Mouse (Mus musculus) skeletal muscle tissue, adult 2 months (tissue): ENCODE results near the gene Mterf1b.
"Not testable (repeated sequence)": the region's sequence is repeated elsewhere in the genome, so short reads cannot be mapped to it uniquely, and the experiment has no call there.

Experiments used
- DNase-seq: peaks from one replicate; pipeline ENCODE4 v3.0.0-alpha.2; 2012; ENCODE audit warnings: low read depth, low spot score

The Mterf1b gene

GRCm38 (mm10) chr5:4191671-4192480 is at the start of gene Mterf1b:
Mterf1b (plus strand) TSS chr5:4192367.
- not testable (repeated sequence) for DNase-seq

- DNase-seq: not testable (repeated sequence)
These were observed 32.6 kb upstream of the Mterf1b start for GRCm38 (mm10) chr5:4159418-4160071.

- DNase-seq: no peak
These were observed 30.6 kb upstream of the Mterf1b start for GRCm38 (mm10) chr5:4161554-4161953.

GRCm38 (mm10) chr5:4162461-4162860 is 29.7 kb upstream of the Mterf1b start:
- DNase-seq: no peak

GRCm38 (mm10) chr5:4167813-4168529 is 24.2 kb upstream of the Mterf1b start:
- DNase-seq: not testable (repeated sequence)

DNA sequence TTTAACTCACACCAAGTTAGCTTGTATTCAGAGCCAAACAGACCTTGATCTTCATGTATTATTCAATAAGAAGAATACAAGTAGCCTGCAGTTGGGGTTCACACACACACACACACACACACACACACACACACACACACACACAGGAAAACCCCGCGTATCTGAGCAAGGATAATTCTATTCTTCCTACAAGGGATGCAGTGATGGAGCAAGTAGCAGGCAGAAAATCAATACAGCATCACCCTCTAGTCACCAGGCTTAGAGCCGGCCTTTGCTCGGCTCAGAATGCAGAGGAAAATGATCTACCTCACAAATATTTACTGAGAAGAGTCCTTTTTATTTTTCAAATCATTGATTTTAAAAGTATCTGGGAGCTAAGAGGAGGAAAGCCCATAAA is 23.6 kb upstream of the Mterf1b start:
- not testable (repeated sequence) for DNase-seq

DNA sequence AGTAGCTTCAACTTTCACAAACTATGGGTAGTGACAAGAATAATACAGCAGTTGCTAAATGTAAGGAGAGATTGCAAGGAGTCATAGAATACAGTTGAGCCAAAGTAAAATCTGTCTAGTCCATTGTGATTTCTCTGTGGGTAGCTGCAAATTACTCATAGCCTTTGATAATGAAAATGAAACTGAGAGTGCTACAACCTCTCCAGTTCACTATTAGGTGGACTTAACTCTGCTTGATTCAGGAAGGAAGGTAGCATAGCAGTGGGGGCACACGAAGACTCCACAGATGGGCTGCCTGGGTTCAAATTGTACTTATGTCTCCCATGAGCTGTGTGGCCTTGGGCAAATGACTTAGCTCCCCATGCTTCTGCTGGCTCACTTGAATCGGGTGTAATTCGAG is 15.7 kb upstream of the Mterf1b start:
- not testable (repeated sequence) for DNase-seq

GRCm38 (mm10) chr5:4179364-4179763 is 12.8 kb upstream of the Mterf1b start:
- no peak for DNase-seq

DNA sequence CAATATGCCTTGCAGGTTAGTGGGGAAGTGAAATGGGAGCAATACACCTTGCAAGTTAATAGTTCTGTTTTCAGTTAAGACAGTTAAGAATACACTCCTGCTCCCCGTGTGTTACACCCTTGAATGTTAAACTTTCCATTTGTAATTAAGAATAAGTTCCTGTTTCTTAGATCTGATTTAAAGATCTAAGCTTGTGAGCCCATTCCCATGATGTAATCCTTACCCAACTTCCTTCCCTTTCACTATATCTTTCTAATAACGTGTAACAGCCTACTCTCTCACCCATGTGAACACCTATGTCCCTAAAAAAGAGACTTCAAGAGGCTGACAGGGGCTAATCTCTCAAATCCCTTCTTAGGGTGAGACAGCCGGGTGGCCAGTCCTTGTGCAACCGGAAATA is 5.4 kb upstream of the Mterf1b start:
- DNase-seq: no peak

DNA sequence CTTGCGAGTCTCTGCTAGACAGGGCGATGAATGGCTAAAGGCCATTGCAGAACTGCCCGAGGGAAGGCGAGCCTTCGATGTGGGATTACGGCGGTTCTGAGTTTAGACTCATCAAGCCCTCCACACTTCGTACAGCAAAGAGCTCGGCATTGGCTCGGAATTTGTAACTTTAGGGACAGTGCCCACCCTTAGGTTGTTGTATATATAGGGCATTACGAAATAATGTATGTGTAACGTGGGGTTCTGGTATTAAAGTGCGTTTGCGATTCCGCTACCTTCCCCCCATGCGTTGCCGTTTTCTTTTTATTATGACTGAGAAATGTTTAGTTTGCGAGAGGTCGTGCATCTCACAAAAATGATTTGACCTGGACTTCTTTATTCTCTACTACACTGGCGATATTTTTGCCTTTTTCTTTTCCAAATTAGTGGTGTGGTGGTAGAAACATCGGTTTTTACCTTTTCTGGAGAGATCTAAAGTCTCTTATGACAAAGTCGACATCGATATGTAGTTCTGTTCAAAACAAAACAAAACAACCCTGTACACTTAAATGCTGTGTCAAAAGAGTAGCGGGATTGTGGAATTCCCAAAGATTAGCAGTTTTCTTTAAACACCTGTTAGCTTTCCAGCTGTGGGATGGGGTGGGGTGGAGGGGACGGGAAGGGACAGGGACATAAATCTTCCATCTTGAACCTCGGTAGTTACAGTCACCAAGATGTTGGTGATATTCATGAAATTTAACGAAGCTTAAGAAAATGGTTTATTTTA is 497 bp downstream of the Mterf1b start:
- not testable (repeated sequence) for DNase-seq

DNA sequence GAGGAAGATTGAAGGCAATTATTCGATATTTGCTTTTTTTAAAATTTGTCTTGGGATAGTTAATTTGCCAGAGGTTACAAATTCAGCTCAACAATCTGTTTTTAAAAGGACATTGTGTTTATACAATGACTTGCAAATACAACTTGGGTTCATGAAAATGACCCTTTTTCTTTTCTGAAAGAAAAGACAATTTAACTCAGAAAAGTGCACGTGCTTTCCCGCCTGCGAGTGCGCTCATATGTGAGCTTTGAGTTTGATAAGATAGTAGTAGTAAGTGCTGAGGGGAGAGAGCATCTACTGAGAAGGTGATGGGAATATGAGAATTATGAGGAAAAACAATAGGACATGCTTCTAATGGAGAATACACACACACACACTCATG is 1.1 kb downstream of the Mterf1b start:
- DNase-seq: no peak

DNA sequence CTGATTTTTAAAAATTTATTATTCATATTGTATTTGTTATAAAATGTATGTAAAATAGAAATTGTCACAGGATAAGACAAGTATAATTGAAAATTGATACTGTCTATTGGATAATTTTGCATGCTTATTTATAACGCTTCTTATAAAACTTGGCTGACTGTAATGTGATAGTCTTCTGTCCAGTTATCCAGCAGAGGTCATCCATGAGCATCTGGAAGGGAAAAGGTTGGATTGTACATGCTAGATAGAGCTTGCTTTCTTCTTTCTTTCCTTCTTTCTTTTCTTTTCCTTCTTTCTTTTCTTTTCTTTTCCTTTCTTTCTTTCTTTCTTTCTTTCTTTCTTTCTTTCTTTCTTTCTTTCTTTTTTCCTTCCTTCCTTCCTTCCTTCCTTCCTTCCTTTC is 2.0 kb downstream of the Mterf1b start:
- no peak for DNase-seq

DNA sequence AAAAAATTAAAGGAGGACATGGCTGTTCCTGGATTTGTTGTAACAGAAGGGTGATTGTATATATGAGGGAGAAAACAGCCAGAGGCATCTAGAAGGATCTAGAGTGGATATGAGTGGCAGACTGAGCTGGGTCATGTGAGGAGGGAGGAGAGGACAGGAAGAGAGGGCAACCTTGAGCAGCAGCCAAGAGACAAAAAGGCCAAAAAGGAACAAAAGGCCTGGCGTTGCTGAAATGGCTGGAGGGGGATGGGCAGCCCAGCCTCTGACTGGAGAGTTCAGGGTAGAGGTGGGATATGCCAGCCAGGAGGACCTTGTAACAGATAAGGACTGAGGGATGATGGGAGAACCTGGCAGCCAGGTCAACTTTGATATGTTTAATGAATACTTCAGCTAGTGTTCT is 2.9 kb downstream of the Mterf1b start:
- DNase-seq: no peak

- DNase-seq: no peak
These were observed 9.2 kb downstream of the Mterf1b start for GRCm38 (mm10) chr5:4201368-4201767.

DNA sequence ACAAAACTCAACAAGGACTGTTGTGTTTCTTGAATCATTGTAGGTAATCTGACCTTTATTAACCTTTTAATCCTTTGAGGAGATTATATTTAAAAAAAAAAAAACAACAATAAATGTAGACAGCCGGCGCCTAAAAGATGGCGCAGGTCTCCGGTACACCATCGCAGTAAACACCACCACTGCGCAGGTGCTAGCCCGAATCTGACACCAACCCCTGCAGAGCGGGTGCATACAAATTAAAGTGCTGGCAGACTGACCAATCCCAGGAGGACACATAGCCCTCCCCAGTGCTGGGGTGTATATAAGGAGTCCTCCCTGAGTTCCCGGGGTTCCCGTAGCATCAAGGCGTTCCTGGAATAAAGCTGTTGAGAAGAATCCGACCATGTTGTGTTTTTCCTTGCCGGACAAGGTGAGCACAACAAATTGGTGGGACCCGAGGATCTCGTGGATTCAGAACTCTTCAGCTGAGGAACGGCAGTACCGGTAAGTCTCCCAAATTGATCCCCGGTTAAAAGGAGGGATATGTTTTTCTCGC is 10.2 kb downstream of the Mterf1b start:
- DNase-seq: not testable (repeated sequence)

DNA sequence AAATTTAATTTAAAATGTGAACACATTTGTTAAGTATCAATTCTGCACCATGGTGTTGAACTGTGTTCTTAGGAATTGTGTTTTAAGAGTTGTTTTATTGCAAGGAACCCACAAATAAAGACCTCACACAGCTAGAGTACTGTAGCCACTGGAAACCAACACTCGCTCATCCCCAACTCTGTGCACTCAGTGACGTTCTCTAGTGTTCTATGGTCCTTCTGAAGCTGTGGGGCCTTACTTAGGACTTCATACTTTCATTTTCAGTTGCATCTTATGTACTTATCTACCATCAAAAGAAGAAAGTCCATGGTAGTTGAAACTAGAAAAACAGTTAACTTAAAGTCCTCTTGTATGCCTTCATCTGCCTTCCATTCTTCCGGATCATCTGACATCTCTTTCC is 17.9 kb downstream of the Mterf1b start:
- DNase-seq: not testable (repeated sequence)

DNA sequence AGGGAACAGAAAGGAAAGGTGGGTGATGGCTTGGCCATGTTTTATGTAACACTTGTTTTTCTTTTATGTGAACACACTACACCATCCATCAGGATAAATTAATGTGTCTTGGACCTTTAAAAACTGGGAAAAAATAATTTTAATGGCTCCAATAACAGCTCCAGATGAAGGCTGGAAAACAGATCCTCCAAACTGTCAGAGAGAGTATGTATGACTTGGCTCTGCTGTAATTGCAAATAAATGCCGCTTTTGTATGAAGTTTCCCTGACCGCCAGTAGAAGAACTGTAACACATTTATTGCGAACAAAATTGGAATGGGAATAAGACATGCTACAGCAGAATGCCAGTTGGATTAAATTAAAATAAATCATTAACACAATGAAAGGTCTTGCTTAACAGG is 29.1 kb downstream of the Mterf1b start:
- DNase-seq: no peak

DNA sequence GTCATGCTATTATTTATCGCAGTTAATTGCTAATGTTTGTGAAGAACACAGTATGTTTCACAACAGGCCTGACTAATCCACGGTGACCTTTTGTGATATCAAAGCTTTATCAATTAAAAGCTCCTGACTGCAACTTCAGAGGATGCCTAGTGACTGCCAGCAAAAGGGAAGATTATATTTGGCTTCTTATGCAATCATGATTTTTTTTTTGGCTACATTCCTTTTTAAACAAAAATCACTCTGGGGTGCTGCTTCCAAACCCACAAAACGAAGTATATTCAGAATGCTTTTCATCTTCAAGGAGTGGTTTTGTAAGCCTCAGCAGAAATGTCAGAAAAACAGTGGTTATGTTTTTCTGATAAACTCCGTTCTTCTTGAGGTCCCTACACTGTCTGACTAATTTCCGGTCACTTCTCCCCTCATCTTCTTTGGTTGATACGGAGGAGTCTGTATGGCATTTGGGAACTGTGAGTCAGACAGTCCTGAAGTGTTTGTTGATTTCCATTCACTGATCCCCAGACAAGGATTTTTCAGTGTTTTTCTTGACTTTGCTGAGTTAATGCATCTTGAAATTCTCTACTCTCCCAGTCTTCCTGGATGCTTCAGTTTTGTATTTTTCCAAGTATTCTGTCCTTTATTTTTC is 29.9 kb downstream of the Mterf1b start:
- DNase-seq: no peak

GRCm38 (mm10) chr5:4232163-4232562 is 40.0 kb downstream of the Mterf1b start:
- no peak for DNase-seq

- DNase-seq: no peak
These were observed 42.3 kb downstream of the Mterf1b start for GRCm38 (mm10) chr5:4234505-4234904.

DNA sequence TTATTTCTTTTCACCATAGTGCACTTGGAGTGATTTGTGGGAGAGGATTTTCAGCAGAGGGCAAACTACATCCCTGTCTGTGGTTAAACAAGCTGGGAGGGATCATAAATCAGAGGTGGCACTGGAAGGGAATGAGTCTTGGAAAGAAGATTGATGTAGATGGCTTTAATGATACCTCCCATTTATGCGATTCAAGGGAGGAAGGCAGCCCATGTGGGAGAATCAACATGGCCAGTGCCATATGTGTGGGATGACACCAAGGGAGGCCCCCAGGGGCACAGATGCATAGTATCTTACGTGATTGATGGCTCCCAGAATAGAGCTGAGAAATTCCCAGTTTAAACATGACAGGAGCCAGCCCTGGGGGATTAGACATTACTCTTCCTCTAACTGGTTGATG is 48.0 kb downstream of the Mterf1b start:
- no peak for DNase-seq
